Mouse (Mus musculus): Measurements from ENCODE around the gene Hoxb8.

The Hoxb8 gene

DNA sequence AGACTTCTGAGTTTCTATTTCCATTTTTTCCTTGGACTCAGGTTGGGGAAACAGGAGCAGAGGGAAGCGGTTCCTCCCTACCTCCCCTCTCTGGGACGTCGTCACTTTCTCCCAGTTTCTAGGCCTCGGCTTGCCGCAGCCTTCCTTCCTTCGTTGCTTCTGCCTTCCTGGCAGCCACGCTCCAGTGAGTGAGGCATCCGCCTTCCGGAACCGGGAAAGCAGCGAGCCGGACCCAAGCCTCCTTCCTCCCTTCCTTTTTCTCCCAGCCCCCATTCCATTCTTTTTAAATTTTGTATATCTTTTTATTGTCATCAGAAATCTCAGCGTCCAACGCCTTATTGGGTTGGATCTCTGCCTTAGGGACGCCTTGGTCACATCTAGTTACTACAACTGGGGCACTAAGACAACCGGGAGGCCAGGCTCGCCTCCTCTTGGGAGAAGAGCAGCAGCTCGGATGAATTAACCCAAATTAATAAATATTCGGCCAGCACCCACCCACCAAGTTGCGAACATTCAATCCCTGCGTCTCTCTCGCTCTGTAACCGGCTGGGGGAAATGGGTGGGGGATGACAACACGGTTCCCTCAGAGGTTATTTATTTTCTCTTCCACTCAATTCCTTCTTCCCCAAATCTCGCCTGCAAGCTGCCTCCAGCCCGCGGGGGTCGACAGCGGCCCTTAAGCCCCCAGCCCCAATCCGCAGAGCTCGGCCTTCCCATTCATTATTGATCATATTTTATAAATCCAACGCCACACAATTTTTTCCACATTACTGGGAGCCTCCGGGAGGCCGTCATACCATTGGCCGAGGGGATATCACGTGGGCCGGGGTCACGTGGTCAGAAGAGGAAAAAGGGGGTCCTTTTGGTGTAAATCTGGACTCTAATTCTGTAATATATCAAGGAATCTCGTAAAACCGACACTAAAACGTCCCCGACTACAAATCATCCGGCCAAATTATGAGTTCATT lies 4.3 kb downstream of the Hoxb8 start, which contains the start of gene Hoxb7:
Gene Hoxb7 (plus strand): TSS at position 853 of the 968 bp plus-strand sequence.
- DNase-seq (ENCODE audit: low spot score) = peak; percentile 58

DNA sequence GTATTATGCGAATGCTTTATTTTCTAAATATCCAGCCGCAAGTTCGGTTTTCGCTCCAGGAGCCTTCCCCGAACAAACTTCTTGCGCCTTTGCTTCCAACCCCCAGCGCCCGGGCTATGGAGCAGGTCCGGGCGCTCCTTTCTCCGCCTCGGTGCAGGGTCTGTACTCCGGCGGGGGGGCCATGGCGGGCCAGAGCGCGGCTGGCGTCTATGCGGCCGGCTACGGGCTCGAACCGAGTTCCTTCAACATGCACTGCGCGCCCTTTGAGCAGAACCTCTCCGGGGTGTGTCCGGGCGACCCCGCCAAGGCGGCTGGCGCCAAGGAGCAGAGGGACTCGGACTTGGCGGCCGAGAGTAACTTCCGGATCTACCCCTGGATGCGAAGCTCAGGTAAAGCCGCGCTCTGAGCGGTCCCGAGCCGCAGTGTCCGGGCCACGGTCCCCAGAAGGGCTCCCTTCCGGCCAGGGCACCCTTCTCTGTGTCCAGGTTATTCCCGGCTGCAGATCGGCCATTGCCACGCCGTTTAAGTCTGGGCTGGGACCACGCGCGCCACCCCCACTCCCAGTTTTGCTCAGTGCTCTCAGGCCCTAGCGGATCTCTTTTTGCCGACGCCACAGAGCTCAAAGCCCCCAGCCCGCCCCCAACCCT lies 5.2 kb downstream of the Hoxb8 start:
- peak; percentile 38 for DNase-seq (ENCODE audit: low spot score)

DNA sequence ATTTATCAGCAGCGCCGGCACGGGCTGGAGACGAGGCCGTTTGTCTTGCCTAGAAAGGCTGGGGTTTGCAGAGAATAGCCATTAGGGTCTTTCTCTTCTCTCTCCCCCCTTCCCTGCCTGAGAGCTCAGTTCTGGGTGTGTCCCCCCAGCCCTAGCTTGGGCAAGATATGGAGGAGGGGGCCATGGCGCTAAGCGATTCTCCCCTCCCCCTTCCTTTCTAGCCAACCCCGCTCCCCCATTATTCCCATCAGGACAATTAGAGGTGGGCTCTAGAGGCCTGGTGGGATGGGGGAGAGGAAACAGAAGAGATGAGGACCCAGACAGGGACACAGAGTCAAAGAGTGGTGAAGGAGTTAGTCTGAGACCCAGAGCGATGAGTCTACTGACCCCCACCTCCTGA lies 5.7 kb downstream of the Hoxb8 start:
- DNase-seq (ENCODE audit: low spot score) = no peak

DNA sequence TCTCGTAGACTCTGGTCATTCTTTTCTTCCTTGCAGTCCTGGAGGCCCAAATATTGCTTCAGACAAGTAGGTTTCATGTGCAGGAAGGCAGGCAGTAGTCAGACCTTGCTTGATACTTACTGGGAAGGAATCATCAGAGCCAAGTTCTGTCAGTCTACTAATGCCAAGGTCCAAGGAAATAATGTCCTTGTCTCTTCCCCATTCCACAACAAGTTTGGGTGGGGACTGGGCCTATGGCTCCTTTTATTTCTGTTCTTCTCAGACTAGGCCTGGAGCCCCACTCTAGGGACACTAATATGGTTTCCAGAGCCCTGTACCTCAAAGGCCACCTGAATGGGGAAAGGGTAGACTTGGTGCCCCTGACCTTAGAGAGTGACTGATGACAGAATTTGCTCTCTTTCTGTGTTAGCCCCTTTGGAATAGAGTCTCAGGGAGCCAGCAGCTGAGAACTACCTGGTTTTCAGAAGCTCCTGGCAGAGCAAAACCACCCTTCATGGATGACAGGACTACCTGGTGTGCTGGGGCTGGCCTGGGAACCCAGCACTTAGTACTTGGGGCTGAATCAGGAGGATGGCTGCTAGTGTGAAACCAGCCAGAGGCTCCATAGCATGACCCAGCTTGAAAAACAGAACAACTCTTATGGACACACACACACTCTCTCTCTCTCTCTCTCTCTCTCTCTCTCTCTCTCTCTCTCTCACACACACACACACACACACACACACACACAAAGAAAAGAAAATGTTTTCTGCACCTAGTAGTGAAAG lies 6.9 kb downstream of the Hoxb8 start:
- no peak for DNase-seq (ENCODE audit: low spot score)

DNA sequence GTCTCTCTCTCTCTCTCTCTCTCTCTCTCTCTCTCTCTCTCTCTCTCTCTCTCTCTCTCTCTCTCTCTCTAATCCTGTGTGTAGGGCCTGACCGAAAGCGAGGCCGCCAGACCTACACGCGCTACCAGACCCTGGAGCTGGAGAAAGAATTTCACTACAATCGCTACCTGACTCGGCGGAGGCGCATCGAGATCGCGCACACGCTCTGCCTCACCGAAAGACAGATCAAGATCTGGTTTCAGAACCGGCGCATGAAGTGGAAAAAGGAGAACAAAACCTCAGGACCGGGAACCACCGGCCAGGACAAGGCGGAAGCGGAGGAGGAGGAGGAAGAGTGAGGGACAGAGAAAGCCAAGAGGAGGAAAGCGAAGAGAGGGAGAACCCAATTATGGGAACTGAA lies 7.6 kb downstream of the Hoxb8 start:
- no peak for DNase-seq (ENCODE audit: low spot score)

DNA sequence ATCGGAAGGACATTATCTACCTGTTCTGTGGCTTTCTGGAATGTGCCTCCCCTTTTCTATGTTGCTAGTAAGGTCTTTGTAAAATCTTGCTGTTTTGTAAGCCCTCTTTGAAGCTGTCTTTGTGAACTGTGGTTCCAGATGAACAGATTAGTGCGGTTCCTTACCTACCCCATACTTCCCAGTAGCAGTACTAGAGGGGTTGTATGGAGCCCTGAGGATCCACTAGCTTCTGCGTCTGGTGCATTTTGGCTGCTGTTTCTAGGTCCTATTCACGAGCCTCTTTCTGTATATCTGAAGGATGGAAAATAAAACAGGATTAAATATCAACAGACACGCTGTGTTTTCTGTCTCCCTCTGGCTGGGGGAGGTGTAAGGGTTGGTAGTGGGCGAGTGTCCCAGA lies 8.1 kb downstream of the Hoxb8 start:
- no peak for DNase-seq (ENCODE audit: low spot score)

DNA sequence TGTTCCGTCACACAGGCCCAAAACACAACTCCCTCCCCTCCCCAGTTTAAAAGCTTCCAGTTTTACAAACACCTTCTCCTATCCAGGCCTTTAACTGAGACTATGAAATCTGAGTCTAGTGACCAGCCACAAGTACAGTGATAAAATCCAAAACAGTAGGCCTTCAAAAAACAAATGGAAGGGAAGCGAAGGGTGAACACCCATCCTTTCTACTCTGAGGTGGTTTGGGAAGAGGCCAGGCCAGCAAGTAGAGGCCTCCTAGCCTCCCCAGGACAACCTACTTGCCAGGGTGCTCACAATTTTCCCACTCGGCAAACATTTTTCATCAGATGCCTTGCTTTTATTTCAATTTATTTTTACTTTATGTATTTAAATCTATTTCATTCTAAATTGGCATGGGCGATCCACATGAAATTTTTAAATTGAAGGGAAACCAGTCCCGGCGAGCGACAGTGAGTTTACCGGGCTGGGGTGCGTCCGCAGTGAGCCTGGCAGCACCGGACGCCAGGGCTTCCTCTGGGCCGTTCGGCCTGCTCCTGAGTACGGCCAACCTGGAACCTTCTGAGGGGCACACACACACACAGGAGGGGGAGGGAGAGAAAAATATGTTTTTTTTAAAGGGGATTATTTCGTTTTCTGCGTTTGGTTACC lies 9.1 kb downstream of the Hoxb8 start:
- DNase-seq (ENCODE audit: low spot score) = no peak

DNA sequence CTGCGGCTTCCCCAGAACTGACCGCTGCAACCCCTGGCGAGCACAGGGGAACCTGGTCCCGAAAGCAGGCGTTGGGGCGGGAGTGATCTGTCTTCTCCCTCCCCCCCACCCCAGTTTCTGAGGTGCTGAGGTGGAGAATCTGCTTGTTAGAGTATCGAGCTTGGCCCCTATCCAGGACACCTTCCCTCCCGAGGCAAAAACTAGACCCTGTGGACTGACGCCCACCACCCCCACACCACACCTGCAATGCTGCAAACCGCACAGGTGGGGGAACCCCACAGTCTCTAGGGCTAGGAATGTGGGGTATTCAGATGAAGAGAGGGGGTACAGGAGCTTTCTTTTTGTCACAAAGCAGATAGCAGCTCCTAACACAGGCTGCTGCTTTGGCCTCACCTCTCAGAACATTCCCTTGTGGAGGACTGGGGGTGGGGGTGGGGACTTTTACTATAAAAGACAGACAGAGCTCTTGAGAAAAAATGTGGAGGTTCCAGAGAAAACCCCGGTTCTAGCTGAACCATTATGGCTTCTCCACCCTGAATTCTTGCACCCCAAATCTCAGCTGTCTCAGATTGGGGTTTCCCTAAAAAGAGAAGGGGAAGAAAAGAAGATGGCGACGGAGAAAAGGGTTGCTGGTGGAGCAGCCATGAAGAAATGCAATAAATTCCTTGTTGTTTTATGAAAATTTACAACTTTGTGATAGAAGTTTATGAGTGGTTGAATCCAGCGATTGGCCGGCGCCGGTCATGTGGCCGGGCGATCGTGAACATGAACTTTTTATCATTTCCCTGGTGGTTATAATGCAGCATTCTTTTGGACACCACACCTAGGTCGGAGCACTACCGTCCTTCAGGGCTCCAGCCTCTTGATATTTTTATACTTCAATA lies 10.2 kb downstream of the Hoxb8 start, which contains the start of gene Hoxb6:
Gene Hoxb6 (plus strand): TSS at position 796 of the 884 bp plus-strand sequence.
- DNase-seq (ENCODE audit: low spot score) = no peak

DNA sequence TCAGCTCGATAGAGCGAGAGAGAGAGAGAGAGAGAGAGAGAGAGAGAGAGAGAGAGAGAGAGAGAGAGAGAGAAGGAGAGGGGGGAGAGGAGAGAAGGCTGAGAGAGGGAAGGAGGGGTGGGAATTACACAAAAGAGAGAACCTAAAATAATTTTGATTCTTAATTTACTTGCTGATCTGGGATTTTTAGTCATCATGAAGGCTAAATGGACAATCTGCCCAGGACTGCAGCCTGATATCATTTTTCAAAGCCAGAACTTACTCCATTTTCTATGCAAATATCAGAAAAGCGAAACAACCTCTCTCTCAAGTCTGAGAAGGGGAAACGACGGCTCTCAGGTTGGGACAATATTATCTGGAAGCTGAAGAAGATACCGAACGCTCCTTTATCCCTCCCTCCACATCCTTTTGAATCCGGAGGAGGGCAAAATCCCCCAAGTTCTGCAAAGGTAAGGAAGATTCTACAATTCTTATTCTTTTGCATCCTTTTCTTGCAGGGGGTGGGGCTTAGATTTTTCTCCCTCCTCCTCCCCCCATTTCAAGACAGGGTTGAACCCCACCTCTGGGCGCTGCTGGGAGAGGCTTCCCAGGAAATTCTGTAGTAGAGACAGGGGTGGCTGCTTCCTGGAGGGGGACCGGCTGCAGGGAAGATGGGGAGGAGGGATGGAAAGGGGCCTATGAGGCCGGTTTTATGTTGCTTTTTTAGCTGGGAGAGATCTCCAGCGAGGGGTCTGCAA lies 11.0 kb downstream of the Hoxb8 start:
- DNase-seq (ENCODE audit: low spot score) = no peak

DNA sequence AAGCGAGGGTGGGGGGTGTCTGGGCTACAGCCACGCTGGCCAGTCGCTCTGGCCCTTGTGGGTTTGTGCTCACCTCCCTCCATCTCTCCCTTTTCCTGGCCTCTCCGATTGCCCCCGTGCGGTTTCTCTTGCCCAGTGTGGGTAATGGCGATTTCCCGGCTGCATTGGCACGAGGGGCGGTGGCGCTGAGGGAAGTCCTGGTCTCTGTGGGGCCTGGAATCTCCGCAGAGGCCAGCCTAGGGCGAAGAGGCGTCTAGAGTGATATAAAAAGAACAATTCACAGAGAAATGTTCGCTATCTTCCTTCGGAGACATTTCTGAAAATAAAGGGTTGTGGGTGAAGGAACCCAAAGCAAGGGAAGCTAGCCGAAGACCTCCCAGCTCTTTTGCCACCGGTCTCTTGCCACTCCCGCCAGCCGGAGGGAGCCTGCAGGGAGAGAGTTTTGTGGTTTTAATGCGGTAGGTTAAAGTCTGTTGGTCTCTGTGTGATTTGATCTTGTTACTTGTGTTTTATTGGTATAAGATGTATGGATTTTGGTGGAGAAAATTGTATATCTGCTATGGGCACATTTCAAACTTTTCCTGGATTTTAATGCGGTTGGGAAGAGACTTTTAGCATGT lies 11.7 kb downstream of the Hoxb8 start:
- DNase-seq (ENCODE audit: low spot score) = no peak

DNA sequence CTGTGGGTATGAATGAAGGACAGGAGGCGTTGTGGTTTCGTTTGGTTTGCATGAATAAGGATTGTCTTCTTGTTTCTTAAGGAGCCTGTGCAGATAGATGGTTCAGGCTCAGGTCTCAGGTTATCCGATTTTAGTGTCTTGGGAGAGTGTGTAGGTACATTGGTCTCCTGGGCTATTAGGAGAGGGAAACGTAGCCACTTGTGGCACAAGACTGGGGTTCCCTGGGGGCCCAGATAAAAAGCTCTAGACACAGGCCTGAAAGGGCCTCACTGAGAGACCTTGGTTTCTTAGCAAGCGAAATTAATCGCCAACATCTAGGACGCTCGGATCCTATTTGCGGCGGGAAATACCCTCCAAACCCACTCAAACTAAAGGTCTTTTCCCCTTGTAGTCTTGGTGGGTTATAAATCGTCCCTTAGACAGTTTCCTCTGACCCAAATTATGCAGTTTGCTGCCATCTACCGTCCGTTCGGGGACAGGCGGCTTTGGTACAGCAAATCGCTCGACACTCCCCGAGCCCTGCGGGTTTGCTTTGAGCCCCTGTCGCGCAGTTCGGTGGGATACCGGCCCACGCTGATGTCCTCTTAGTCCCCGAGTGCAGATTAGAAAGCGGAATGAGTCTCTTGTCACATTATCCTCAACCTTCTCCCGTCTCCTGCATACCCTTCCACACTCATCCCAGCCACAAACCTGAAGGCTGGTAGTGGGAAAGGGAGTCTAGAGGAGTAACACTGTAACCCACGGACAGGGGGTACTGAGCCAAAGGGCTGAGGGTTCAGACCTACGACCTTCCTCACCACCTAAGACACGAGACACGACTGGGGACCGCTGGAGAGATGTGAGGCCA lies 12.8 kb downstream of the Hoxb8 start:
- DNase-seq (ENCODE audit: low spot score) = peak; percentile 69

DNA sequence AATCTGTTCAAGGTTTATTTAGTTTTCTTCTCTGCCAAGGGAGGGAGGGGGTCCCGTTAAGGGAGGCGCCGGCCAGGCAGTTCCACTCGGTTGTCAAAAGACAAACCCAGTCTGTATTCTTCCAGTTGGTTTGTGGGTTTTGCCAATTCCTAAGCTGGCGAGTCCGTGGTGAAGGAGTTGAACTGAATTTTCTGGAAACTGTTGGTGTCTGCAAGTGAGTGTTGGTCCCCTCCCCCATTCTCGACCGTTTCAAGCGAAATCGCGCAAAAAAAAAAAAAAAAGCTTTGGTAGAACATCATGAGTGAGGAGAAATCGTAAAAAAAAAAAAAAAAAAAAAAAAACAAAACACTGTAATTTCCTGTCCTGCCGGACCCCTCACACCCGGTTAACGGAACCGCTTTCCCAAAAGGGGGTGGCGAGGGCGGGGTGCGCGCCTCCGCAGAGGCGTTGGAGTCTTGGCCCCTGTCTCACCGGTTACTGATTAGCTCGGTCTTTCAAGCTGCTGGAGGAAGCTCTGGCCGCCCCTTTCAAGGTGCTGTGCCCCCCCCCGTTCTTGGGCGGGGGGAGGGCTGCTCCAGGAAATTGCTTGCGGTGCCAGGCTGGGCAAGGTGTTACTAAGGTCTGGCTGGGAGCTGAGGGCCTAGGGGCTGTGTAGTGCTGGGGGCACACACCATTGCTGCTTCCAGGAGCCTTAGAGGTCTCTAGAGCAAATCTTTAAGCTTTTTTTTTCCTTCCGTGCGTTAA lies 13.6 kb downstream of the Hoxb8 start:
- DNase-seq (ENCODE audit: low spot score) = no peak

DNA sequence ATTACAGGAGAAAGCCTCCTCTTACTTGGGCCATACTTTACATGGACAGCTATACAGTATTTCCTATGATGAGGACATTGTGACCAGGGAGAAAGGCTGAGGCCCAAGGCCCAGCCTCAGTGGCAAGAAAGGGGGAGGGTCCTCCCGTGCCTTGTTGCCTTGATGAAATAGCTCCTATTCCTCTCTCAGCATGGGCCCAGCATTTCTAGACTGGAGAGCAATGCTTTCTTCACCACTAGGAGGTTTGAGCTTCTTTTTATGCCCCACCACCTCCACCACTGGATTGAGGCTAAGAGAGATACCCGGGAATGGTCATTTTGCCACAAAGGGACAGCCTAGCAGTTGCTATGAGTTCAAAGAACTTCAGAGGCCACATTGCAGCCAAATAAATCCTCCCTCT lies 15.3 kb downstream of the Hoxb8 start:
- DNase-seq (ENCODE audit: low spot score) = no peak

DNA sequence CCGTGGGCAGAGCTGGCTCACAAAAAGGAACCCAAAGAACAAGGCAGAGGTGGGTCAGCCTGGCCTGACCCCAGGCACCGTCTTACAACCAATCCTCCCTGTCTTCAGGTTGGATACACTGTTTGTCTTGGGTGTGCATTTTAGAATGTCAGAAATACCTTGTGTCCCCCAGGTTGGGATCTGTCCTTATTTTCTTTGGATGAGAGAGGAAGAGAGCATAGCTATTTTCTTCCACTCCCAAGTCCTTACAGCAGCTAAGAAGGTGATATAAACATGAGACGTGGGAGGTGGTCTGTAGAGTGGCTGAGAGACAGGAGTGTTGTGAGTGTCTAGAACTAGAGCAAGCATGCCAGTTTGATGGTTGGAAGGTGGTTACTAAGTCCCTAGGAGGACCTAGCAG lies 15.7 kb downstream of the Hoxb8 start:
- DNase-seq (ENCODE audit: low spot score) = no peak

DNA sequence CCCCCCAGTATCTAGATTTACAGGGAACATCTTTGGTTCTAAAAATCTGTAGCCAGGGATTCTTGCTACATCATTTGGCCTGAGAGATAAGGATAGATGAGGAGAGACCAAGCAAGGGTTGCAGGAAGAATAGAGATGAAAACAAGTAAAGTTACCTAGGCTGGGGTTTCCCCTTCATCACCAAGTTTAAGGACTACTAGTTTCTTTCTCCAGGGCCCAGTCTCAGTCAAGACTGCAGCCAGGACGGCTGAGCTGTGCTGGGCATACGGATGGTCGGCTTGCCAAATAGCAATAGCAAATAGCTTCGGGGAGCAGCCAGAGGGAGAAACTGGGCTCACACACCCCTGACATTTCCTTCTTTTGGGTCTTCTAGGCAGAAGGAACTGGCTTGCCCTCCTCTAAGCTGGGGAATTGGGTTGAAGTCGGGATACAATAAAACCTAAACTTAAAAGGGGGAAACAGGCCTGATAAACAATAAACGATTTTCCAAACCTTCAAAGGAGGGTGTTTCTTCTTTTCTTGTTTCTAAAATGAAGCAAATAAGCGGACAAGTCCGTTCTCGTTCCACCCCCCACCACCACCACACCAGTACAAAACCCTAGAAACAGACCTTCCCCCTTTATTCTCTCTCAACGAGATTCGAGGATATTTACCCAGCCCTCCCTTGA lies 16.4 kb downstream of the Hoxb8 start:
- DNase-seq (ENCODE audit: low spot score) = no peak

DNA sequence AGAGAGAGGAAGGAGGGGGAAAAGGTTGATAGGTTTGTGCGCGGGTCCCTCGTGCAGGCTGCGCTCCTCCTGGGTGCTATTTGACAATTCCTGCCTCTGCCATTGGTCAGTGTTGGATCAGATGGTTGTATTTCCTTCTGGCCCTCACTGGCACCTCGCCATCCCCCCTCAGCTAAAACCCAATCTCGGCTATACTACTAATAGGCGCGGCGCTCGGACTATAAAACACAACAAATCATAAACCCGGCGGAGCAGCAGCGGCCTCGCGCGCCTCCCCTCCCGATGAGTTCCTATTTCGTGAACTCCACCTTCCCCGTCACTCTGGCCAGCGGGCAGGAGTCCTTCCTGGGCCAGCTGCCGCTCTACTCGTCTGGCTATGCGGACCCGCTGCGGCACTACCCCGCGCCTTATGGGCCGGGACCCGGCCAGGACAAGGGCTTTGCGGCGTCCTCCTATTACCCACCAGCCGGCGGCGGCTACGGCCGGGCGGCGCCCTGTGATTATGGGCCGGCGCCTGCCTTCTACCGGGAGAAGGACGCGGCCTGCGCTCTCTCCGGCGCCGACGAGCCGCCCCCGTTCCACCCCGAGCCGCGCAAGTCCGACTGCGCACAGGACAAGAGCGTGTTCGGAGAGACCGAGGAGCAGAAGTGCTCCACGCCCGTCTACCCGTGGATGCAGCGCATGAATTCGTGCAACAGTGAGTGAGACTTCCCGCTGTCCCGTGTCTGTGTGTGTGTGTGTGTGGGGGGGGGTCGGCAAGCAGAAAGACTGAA lies 17.4 kb downstream of the Hoxb8 start:
- DNase-seq (ENCODE audit: low spot score) = no peak

DNA sequence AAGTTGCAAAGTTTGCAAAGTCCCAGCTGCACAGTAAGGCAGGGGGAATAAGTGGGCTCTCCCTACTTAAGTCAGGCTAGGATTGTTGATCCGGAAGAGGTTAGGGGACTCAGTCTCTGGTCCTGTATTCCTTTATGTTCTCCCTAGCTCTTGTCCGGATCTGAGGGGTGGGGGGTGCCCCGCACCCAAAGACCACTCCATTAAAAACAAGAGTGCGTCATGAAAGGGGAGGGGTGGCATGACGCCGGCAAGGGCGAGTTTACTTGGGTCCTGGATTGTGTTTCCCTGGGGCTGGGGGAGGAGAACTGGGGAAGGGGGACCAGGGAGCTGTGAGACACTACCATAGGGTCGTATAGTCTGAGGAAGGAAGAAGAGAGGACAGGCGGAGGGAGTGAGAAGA lies 18.1 kb downstream of the Hoxb8 start:
- DNase-seq (ENCODE audit: low spot score) = no peak
